In the genomic region with DNA sequence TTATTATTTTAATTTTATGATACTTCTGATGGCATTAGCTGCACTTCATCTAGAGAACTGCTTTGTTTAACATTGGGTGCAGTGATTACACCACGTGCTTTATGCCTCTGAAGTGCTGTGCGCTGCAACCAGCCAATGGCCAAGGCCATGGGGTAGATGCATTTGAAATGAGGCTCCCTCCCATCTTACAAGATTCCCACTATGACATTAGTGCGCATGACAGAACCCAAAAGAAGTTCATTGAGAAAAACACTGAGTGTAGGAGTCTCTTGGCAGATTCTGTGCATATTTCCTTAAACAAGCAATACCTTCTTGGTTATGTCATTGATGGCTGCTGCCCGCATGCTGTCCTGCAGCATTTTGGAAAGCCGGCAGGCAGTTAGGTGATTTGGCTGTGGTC, we compare ENCODE assay signal across 29 mouse cellular contexts. TPM values are rescaled to one million over a fixed set of nuclear protein-coding genes. Genes with fewer than 3 reads are reported as not detected.
DNase-seq lines count a peak whose midpoint lies in the region; ATAC-seq and TF ChIP-seq lines count a peak whose summit lies in the region.
"Had no signal": no experiment of that assay in that cellular context is flagged by ENCODE, and none has a peak within 500 bp of the region (broad histone marks: within the 10 kb centered on the region; RNA-seq: fewer than 3 reads in every experiment).

No protein-coding gene starts in this region.

- H3K4me1 ChIP-seq in lung, postnatal 0 days (ENCODE audit: insufficient read depth, low read depth, low read length), result peaks cover 3% of the 10 kb centered on the region; the same call in 1 of the 2 replicates
- H3K4me1 ChIP-seq in embryonic fibroblast, embryonic 13.5 days (ENCODE audit: control insufficient read depth, insufficient read depth, low read length), result peaks cover 23% of the 10 kb centered on the region
- H3K4me1 ChIP-seq in forebrain, embryonic 12.5 days, result peaks cover 28% of the 10 kb centered on the region
- H3K4me1 ChIP-seq in forebrain, postnatal 0 days (ENCODE audit: insufficient read depth), result no peaks in the 10 kb centered on the region; the same call in 1 of the 2 replicates

- no peak overlapping the region for H3K4me2 ChIP-seq in lung, postnatal 0 days (replicated peaks; ENCODE audit: low read depth, low read length)
- no peak overlapping the region; the same call in 1 of the 2 replicates for H3K4me2 ChIP-seq in forebrain, embryonic 12.5 days
- no peak overlapping the region for H3K4me2 ChIP-seq in forebrain, postnatal 0 days (ENCODE audit: low read depth)
- H3K4me2 ChIP-seq: embryonic facial prominence, embryonic 12.5 days; liver, embryonic 12.5 days; midbrain, embryonic 11.5 days had no signal

- no peak overlapping the region for H3K4me3 ChIP-seq in lung, postnatal 0 days (ENCODE audit: low read depth, low read length)
- H3K4me3 ChIP-seq in embryonic fibroblast, embryonic 13.5 days (ENCODE audit: insufficient read depth, low read length), result no peak overlapping the region
- no peak overlapping the region for H3K4me3 ChIP-seq in forebrain, embryonic 12.5 days (replicated peaks)
- H3K4me3 ChIP-seq in forebrain, postnatal 0 days (ENCODE audit: low read depth, low read length), result no peak overlapping the region
- H3K4me3 ChIP-seq: embryonic facial prominence, embryonic 12.5 days; erythroblast, embryonic 14.5 days; gastrocnemius, adult 2 months; layer of hippocampus, adult 2 months; liver, embryonic 12.5 days had no signal

- DNase-seq in lung, postnatal 0 days (ENCODE audit: low spot score), result peak; percentile 16
- no peak for DNase-seq in lung, postnatal 36 days
- DNase-seq in forebrain, postnatal 0 days, result no peak
- DNase-seq in gastrocnemius, adult 8-10 months (ENCODE audit: low spot score in 2 of 2), result no peak
- DNase-seq in spleen, postnatal 14 days (ENCODE audit: low spot score in 2 of 2), result no peak
- DNase-seq: adrenal gland, postnatal 14 days; B cell, adult 2 months; cerebellum, adult 18-20 months; cerebellum, postnatal 25 days; gastrocnemius, adult 2 months; kidney, adult 18-20 months; kidney, postnatal 36 days; left cerebral cortex, postnatal 4 days; liver, postnatal 0 days; lung, postnatal 10 days; spleen, adult 18-20 months; thymus, adult 2 months; thymus, postnatal 36 days had no signal

- H3K36me3 ChIP-seq in lung, postnatal 0 days (ENCODE audit: insufficient read depth, low read length), result no peaks in the 10 kb centered on the region
- no peaks in the 10 kb centered on the region for H3K36me3 ChIP-seq in forebrain, embryonic 12.5 days (replicated peaks)
- H3K36me3 ChIP-seq in forebrain, postnatal 0 days (ENCODE audit: insufficient read depth), result no peaks in the 10 kb centered on the region
- H3K36me3 ChIP-seq: embryonic facial prominence, embryonic 12.5 days; liver, embryonic 12.5 days had no signal

- no peak overlapping the region for H3K27ac ChIP-seq in lung, postnatal 0 days (ENCODE audit: low read length)
- H3K27ac ChIP-seq in embryonic fibroblast, embryonic 13.5 days (ENCODE audit: insufficient read depth, low read length), result peak overlapping the region; percentile 23; the same call in 1 of the 2 replicates
- H3K27ac ChIP-seq in forebrain, embryonic 12.5 days, result peak overlapping the region; percentile 47
- H3K27ac ChIP-seq in forebrain, postnatal 0 days (ENCODE audit: low read depth, low read length), result no peak overlapping the region
- H3K27ac ChIP-seq: embryonic facial prominence, embryonic 12.5 days; gastrocnemius, adult 2 months; layer of hippocampus, adult 2 months; liver, embryonic 12.5 days; stomach, postnatal 0 days had no signal

- TF ChIP-seq POLR2A in embryonic fibroblast, embryonic 13.5 days (IDR thresholded peaks at IDR 0.05; ENCODE audit: low read depth, low read length), result no peak

- no peak for TF ChIP-seq EP300 in lung, postnatal 0 days (IDR thresholded peaks at IDR 0.05)

- no peak overlapping the region for H3K9ac ChIP-seq in lung, postnatal 0 days (replicated peaks; ENCODE audit: low read depth)
- H3K9ac ChIP-seq in forebrain, embryonic 12.5 days, result no peak overlapping the region
- H3K9ac ChIP-seq in forebrain, postnatal 0 days, result no peak overlapping the region
- H3K9ac ChIP-seq: embryonic facial prominence, embryonic 12.5 days; liver, embryonic 12.5 days; liver, postnatal 0 days had no signal

- no peaks in the 10 kb centered on the region for H3K9me3 ChIP-seq in lung, postnatal 0 days (ENCODE audit: low read length)
- no peaks in the 10 kb centered on the region for H3K9me3 ChIP-seq in forebrain, embryonic 12.5 days
- H3K9me3 ChIP-seq in forebrain, postnatal 0 days (ENCODE audit: low read length), result no peaks in the 10 kb centered on the region
- H3K9me3 ChIP-seq: embryonic facial prominence, embryonic 12.5 days; liver, embryonic 12.5 days had no signal

- TF ChIP-seq CTCF in lung, postnatal 0 days (IDR thresholded peaks at IDR 0.05), result no peak
- TF ChIP-seq CTCF in embryonic fibroblast, embryonic 13.5 days (IDR thresholded peaks at IDR 0.05; ENCODE audit: borderline replicate concordance, insufficient read depth, low read length), result no peak
- no peak for TF ChIP-seq CTCF in forebrain, postnatal 0 days (IDR thresholded peaks at IDR 0.05; ENCODE audit: low read depth)

- 64% methylated on average over 5 of the region's 5 CpGs for WGBS in lung, postnatal 0 days
- 41% methylated on average over 5 of the region's 5 CpGs for WGBS in forebrain, embryonic 12.5 days
- 23% methylated on average over 5 of the region's 5 CpGs for WGBS in forebrain, postnatal 0 days

- no peaks in the 10 kb centered on the region for H3K27me3 ChIP-seq in lung, postnatal 0 days (replicated peaks; ENCODE audit: insufficient read depth, low read length)
- H3K27me3 ChIP-seq in forebrain, embryonic 12.5 days, result no peaks in the 10 kb centered on the region
- no peaks in the 10 kb centered on the region for H3K27me3 ChIP-seq in forebrain, postnatal 0 days (ENCODE audit: insufficient read depth, low read length)
- H3K27me3 ChIP-seq: embryonic facial prominence, embryonic 12.5 days; liver, embryonic 12.5 days had no signal

- no peak for ATAC-seq in lung, postnatal 0 days
- peak; percentile 83; the same call in 1 of the 2 replicates for ATAC-seq in forebrain, embryonic 12.5 days (ENCODE audit: low FRiP score)
- ATAC-seq in forebrain, postnatal 0 days, result peak; percentile 53; the same call in 1 of the 2 replicates
- ATAC-seq in cerebellum, adult (ENCODE audit: insufficient number of reproducible peaks, low FRiP score, low TSS enrichment), result no peak
- ATAC-seq: hindbrain, embryonic 16.5 days; liver, embryonic 12.5 days; liver, postnatal 0 days; midbrain, embryonic 16.5 days had no signal

RNA-seq across cellular contexts. Expression of a gene that starts 19.6 kb away (rescaled TPM):
- polyA plus RNA-seq in lung, postnatal 0 days (2015; fragmentation: Nextera tagmentation; extraction: Ambion mirVana), result 5.1 and 5.4 TPM in 2 replicates
- 4.5 and 7.4 TPM in 2 replicates for polyA plus RNA-seq in embryonic fibroblast, embryonic 13.5 days (2011; ENCODE audit: insufficient read length, low read depth, missing spikeins)
- polyA plus RNA-seq in forebrain, embryonic 12.5 days (2016; fragmentation: Nextera tagmentation; extraction: Ambion mirVana), result 30.8 and 38.9 TPM in 2 replicates
- 2.3 and 2.4 TPM in 2 replicates for total RNA-seq in forebrain, postnatal 0 days (2014; rRNA removed)
- polyA plus RNA-seq in forebrain, postnatal 0 days (2015; fragmentation: Nextera tagmentation; extraction: Ambion mirVana), result 1.2 and 3.2 TPM in 2 replicates
- 1 to 10 TPM; 3.0 to 3.6 (median 3.4) TPM for total RNA-seq in gastrocnemius, adult 8-10 months (2022)

Comparison
In these comparisons a context has a peak if more than half of its experiments do, and no peak if none do; other contexts are left out.
1. H3K27ac ChIP-seq: peak in embryonic fibroblast, embryonic 13.5 days (single experiment) and forebrain, embryonic 12.5 days (single experiment); none in lung, postnatal 0 days (single experiment) and forebrain, postnatal 0 days (single experiment).
2. ATAC-seq: peak in forebrain, embryonic 12.5 days (single experiment) and forebrain, postnatal 0 days (single experiment); none in lung, postnatal 0 days (single experiment) and cerebellum, adult (single experiment).